Comparison of ENCODE assay signal across 27 mouse cellular contexts in the genomic region with DNA sequence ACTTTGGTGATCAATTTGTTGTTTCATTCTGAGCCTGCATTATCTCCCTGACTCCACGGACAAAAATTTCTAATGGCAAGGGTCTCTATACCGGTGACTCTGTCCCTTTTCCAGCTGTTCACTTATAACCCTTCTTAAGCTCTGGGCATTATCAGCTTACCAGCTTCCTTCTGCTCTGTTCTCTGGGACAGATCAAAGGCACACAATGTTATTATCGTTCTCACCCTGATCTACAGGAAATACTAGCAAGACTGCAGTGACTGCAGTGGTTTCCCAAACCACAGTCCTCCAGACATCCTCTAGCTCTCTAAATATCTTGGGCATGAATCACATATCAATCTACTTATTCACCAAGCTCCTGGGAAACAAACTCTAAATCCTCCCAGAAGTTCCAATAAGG.
A peak's percentile ranks its signal among the peaks of the same experiment; 100 is the strongest.
DNase-seq lines count a peak whose midpoint lies in the region; ATAC-seq and TF ChIP-seq lines count a peak whose summit lies in the region.
"Had no signal": no experiment of that assay in that cellular context is flagged by ENCODE, and none has a peak within 500 bp of the region (broad histone marks: within the 10 kb centered on the region; RNA-seq: fewer than 3 reads in every experiment).

No protein-coding gene starts in this region.

- TF ChIP-seq EP300 in stomach, postnatal 0 days (optimal IDR thresholded peaks at IDR 0.05) = no peak

- 0 out of 2 replicates have a peak, but pooled peaks have one; percentile 22 for ATAC-seq in megakaryocyte-erythroid progenitor cell, adult 5-6 weeks (replicated peaks; ENCODE audit: low FRiP score, low TSS enrichment, poor library complexity, severe bottlenecking)
- ATAC-seq in stomach, postnatal 0 days (ENCODE audit: low FRiP score, low TSS enrichment) = no peak
- ATAC-seq: forebrain, embryonic 15.5 days; hindbrain, embryonic 16.5 days had no signal

- no peak overlapping the region for H3K4me2 ChIP-seq in stomach, postnatal 0 days (replicated peaks; ENCODE audit: low read depth)
- H3K4me2 ChIP-seq: forebrain, embryonic 15.5 days; limb, embryonic 15.5 days; liver, embryonic 13.5 days; midbrain, embryonic 11.5 days had no signal

- H3K27ac ChIP-seq in stomach, postnatal 0 days (replicated peaks) = no peak overlapping the region
- H3K27ac ChIP-seq: forebrain, embryonic 15.5 days; heart, adult 2 months; layer of hippocampus, adult 2 months; limb, embryonic 10.5 days; limb, embryonic 15.5 days; liver, embryonic 13.5 days; macrophage had no signal

- no peaks in the 10 kb centered on the region for H3K4me1 ChIP-seq in stomach, postnatal 0 days (replicated peaks; ENCODE audit: control insufficient read depth, insufficient read depth)
- H3K4me1 ChIP-seq: forebrain, embryonic 15.5 days; limb, embryonic 10.5 days; limb, embryonic 15.5 days; liver, embryonic 13.5 days had no signal

- H3K4me3 ChIP-seq in stomach, postnatal 0 days (ENCODE audit: low read depth, low read length) = no peak overlapping the region
- H3K4me3 ChIP-seq: forebrain, embryonic 15.5 days; heart, adult 2 months; layer of hippocampus, adult 2 months; limb, embryonic 10.5 days; limb, embryonic 15.5 days; liver, embryonic 13.5 days had no signal

- H3K36me3 ChIP-seq in stomach, postnatal 0 days (ENCODE audit: control insufficient read depth, insufficient read depth, low read length) = no peaks in the 10 kb centered on the region
- H3K36me3 ChIP-seq: forebrain, embryonic 15.5 days; limb, embryonic 10.5 days; limb, embryonic 15.5 days; liver, embryonic 13.5 days had no signal

- no peaks in the 10 kb centered on the region for H3K27me3 ChIP-seq in stomach, postnatal 0 days (ENCODE audit: control insufficient read depth, insufficient read depth, low read length)
- H3K27me3 ChIP-seq: CH12.LX; forebrain, embryonic 15.5 days; limb, embryonic 15.5 days; liver, embryonic 13.5 days had no signal

- no peak overlapping the region for H3K9ac ChIP-seq in stomach, postnatal 0 days (ENCODE audit: low read length)
- H3K9ac ChIP-seq: forebrain, embryonic 15.5 days; limb, embryonic 15.5 days; liver, embryonic 13.5 days had no signal

- 52% methylated on average over 3 of the region's 3 CpGs for WGBS in stomach, postnatal 0 days

- H3K9me3 ChIP-seq in stomach, postnatal 0 days (ENCODE audit: control insufficient read depth, low read length) = no peaks in the 10 kb centered on the region
- H3K9me3 ChIP-seq: forebrain, embryonic 15.5 days; limb, embryonic 10.5 days; limb, embryonic 15.5 days; liver, embryonic 13.5 days had no signal

- no peak for TF ChIP-seq CTCF in stomach, postnatal 0 days (IDR thresholded peaks at IDR 0.05; ENCODE audit: low read depth)

- peak; percentile 88 for DNase-seq in 416B (ENCODE audit: low read depth)
- peak; percentile 52 for DNase-seq in Muller cell, postnatal 12 days (ENCODE audit: inconsistent ontology term)
- DNase-seq in fat pad, adult 2 months (ENCODE audit: extremely low read depth, low read depth, low spot score) = peak; percentile 18
- no peak for DNase-seq in right cerebral cortex, postnatal 10 days (ENCODE audit: low spot score in 2 of 2)
- DNase-seq in left cerebral cortex, adult 18-20 months (ENCODE audit: low spot score in 2 of 2) = no peak
- no peak for DNase-seq in left cerebral cortex, adult 8-10 months (ENCODE audit: low spot score in 2 of 2)
- no peak for DNase-seq in stomach, postnatal 0 days (ENCODE audit: low spot score)
- DNase-seq: adrenal gland, postnatal 36 days; cerebellum, adult 18-20 months; cerebellum, postnatal 10 days; heart, adult 2 months; heart, postnatal 14 days; kidney, adult 2 months; kidney, postnatal 36 days; liver, embryonic 13.5 days; lung, adult 2 months; lung, postnatal 10 days; retina, postnatal 1 day had no signal

Comparison
In these comparisons a context has a peak if more than half of its experiments do, and no peak if none do; other contexts are left out.
1. DNase-seq: peak in 416B (single experiment), Muller cell, postnatal 12 days (single experiment) and fat pad, adult 2 months (single experiment); none in right cerebral cortex, postnatal 10 days (0 of 2), left cerebral cortex, adult 18-20 months (0 of 2), left cerebral cortex, adult 8-10 months (0 of 2) and stomach, postnatal 0 days (single experiment).